Mouse (Mus musculus): ENCODE measurements around the gene Trim60.

- TF ChIP-seq GATA1 (IDR thresholded peaks at IDR 0.05; ENCODE audit: low read length) (no peak), TAL1 (IDR thresholded peaks at IDR 0.05; ENCODE audit: low read length) (no peak)
Observed at GRCm38 (mm10) chr8:65046565-65046964, 28.2 kb upstream of the Trim60 start.
